Mouse (Mus musculus) kidney, embryonic 16.5 days (tissue): ENCODE measurements around the gene Tln2. TPM values are rescaled to one million over a fixed set of nuclear protein-coding genes. Genes with fewer than 3 reads are reported as not detected.

Experiments used
- ATAC-seq: fragments of 200-750 bp; cut with Nextera tagmentation; 2 replicates; pipeline ENCODE4 v1.8.0; 2017; ENCODE audit warnings: moderate TSS enrichment; ENCODE audit not compliant: low FRiP score, low TSS enrichment
- H3K27ac ChIP-seq: fragments of 300-500 bp; sonication (generic); 2 replicates; pipeline ENCODE4 v1.5.1; 2014; ENCODE audit warnings: low read length
- H3K27me3 ChIP-seq: fragments of 300-500 bp; sonication (generic); 2 replicates; pipeline ENCODE4 v1.6.1; 2014; ENCODE audit warnings: low read length, control low read depth, mixed read lengths; ENCODE audit not compliant: insufficient read depth
- H3K36me3 ChIP-seq: fragments of 300-500 bp; sonication (generic); 2 replicates; pipeline ENCODE4 v1.6.1; 2014; ENCODE audit warnings: low read length, control low read depth, mixed read lengths; ENCODE audit not compliant: insufficient read depth
- H3K4me1 ChIP-seq: fragments of 300-500 bp; sonication (generic); 2 replicates; pipeline ENCODE4 v1.6.1; 2014; ENCODE audit warnings: low read length, control low read depth, mixed read lengths; ENCODE audit not compliant: insufficient read depth
- H3K4me2 ChIP-seq: fragments of 300-500 bp; sonication (generic); replicated peaks from 2 replicates; pipeline ENCODE4 v1.6.1; 2014; ENCODE audit warnings: low read depth, low read length
- H3K4me3 ChIP-seq: fragments of 300-500 bp; sonication (generic); 2 replicates; pipeline ENCODE4 v1.5.1; 2014; ENCODE audit warnings: mild to moderate bottlenecking, low read length
- H3K9ac ChIP-seq: fragments of 300-500 bp; sonication (generic); replicated peaks from 2 replicates; pipeline ENCODE4 v1.6.1; 2014; ENCODE audit warnings: low read length
- H3K9me3 ChIP-seq: fragments of 300-500 bp; sonication (generic); 2 replicates; pipeline ENCODE4 v1.6.1; 2016; ENCODE audit warnings: low read length, control low read depth
- WGBS: fragments of 180-500 bp; shearing (Covaris S2); extraction: QIAGEN DNeasy Blood & Tissue Kit; methylation state at CpG from one replicate; pipeline ENCODE4 v1.1.7; 2014; 5-methylcytosine and 5-hydroxymethylcytosine counted together
- polyA plus RNA-seq: library from polyadenylated mRNA; unstranded; fragments of >200 nt; fragmentation: Nextera tagmentation; extraction: Ambion mirVana; gene quantifications from 2 replicates; pipeline ENCODE4 v1.2.1, GENCODE M21; 2015

Tln2 gene
- polyA plus RNA-seq, 1 experiment from 2014 or later = 19.1 TPM

GRCm38 (mm10) chr9:67486621-67487020 lies 72.9 kb downstream of the Tln2 start:
- Histone ChIP-seq H3K36me3 (no peaks in the 10 kb centered on the region), H3K4me2 (no peak overlapping the region)
- 82% methylated on average over 5 of the region's 5 CpGs for WGBS

GRCm38 (mm10) chr9:67485169-67486072 lies 74.1 kb downstream of the Tln2 start:
- no peak overlapping the region for H3K9ac ChIP-seq
- 0 out of 2 replicates have a peak, but pooled peaks cover 3% of the 10 kb centered on the region for H3K4me1 ChIP-seq
- 64% methylated on average over 15 of the region's 15 CpGs for WGBS
- H3K4me2 ChIP-seq = no peak overlapping the region
- no peaks in the 10 kb centered on the region for H3K36me3 ChIP-seq
- H3K27me3 ChIP-seq = 0 out of 2 replicates have a peak, but pooled peaks cover 3% of the 10 kb centered on the region
- no peak for ATAC-seq
- H3K9me3 ChIP-seq = no peaks in the 10 kb centered on the region
- H3K4me3 ChIP-seq = no peak overlapping the region
- no peak overlapping the region for H3K27ac ChIP-seq

More at GRCm38 (mm10) chr9:67486621-67487020, 72.9 kb downstream of the Tln2 start:
- Histone ChIP-seq H3K9ac (no peak overlapping the region), H3K9me3 (no peaks in the 10 kb centered on the region), H3K4me3 (no peak overlapping the region), H3K27me3 (0 out of 2 replicates have a peak, but pooled peaks cover 3% of the 10 kb centered on the region), H3K4me1 (0 out of 2 replicates have a peak, but pooled peaks cover under 1% of the 10 kb centered on the region), H3K27ac (no peak overlapping the region)
- no peak for ATAC-seq

- no peak overlapping the region for H3K27ac ChIP-seq
- 0 out of 2 replicates have a peak, but pooled peaks cover 3% of the 10 kb centered on the region for H3K4me1 ChIP-seq
- H3K27me3 ChIP-seq = 0 out of 2 replicates have a peak, but pooled peaks cover 3% of the 10 kb centered on the region
- no peaks in the 10 kb centered on the region for H3K9me3 ChIP-seq
- H3K4me3 ChIP-seq = no peak overlapping the region
- no peak overlapping the region for H3K4me2 ChIP-seq
- 77% methylated on average over 1 of the region's 1 CpGs for WGBS
- H3K36me3 ChIP-seq = no peaks in the 10 kb centered on the region
- H3K9ac ChIP-seq = no peak overlapping the region
- ATAC-seq = no peak
Observed at GRCm38 (mm10) chr9:67482277-67482676, 77.2 kb downstream of the Tln2 start.

GRCm38 (mm10) chr9:67481851-67482250 lies 77.7 kb downstream of the Tln2 start:
- Histone ChIP-seq H3K4me2 (no peak overlapping the region), H3K36me3 (no peaks in the 10 kb centered on the region), H3K27ac (no peak overlapping the region), H3K4me1 (0 out of 2 replicates have a peak, but pooled peaks cover 3% of the 10 kb centered on the region), H3K9ac (no peak overlapping the region), H3K4me3 (no peak overlapping the region), H3K27me3 (0 out of 2 replicates have a peak, but pooled peaks cover 3% of the 10 kb centered on the region), H3K9me3 (no peaks in the 10 kb centered on the region)
- no peak for ATAC-seq
- WGBS = 39% methylated on average over 1 of the region's 1 CpGs

GRCm38 (mm10) chr9:67477445-67477844 lies 82.1 kb downstream of the Tln2 start:
- Histone ChIP-seq H3K27ac (no peak overlapping the region), H3K27me3 (no peaks in the 10 kb centered on the region), H3K9ac (no peak overlapping the region), H3K4me1 (0 out of 2 replicates have a peak, but pooled peaks cover 6% of the 10 kb centered on the region), H3K4me2 (no peak overlapping the region), H3K36me3 (no peaks in the 10 kb centered on the region), H3K4me3 (no peak overlapping the region), H3K9me3 (no peaks in the 10 kb centered on the region)
- WGBS = 70% methylated on average over 3 of the region's 3 CpGs
- ATAC-seq = no peak

- Histone ChIP-seq H3K9me3 (no peaks in the 10 kb centered on the region), H3K36me3 (no peaks in the 10 kb centered on the region), H3K27me3 (no peaks in the 10 kb centered on the region), H3K4me3 (no peak overlapping the region), H3K4me1 (0 out of 2 replicates have a peak, but pooled peaks cover 3% of the 10 kb centered on the region), H3K9ac (no peak overlapping the region), H3K27ac (no peak overlapping the region), H3K4me2 (no peak overlapping the region)
- WGBS = 60% methylated on average over 5 of the region's 5 CpGs
- ATAC-seq = no peak
Observed at GRCm38 (mm10) chr9:67476184-67476583, 83.3 kb downstream of the Tln2 start.

- no peaks in the 10 kb centered on the region for H3K9me3 ChIP-seq
- H3K4me3 ChIP-seq = no peak overlapping the region
- no peaks in the 10 kb centered on the region for H3K36me3 ChIP-seq
- H3K9ac ChIP-seq = no peak overlapping the region
- H3K4me2 ChIP-seq = no peak overlapping the region
- no peaks in the 10 kb centered on the region for H3K27me3 ChIP-seq
- no peak overlapping the region for H3K27ac ChIP-seq
- 0 out of 2 replicates have a peak, but pooled peaks cover 5% of the 10 kb centered on the region for H3K4me1 ChIP-seq
- WGBS = 52% methylated on average over 11 of the region's 11 CpGs
- ATAC-seq = no peak
Observed at GRCm38 (mm10) chr9:67463440-67464122, 95.9 kb downstream of the Tln2 start.

GRCm38 (mm10) chr9:67441484-67441883 lies 118.0 kb downstream of the Tln2 start:
- ATAC-seq = no peak
- H3K9ac ChIP-seq = no peak overlapping the region
- H3K27ac ChIP-seq = no peak overlapping the region
- no CpG with 5 or more reads among the region's 2 CpGs for WGBS
- no peak overlapping the region for H3K4me2 ChIP-seq
- no peaks in the 10 kb centered on the region for H3K4me1 ChIP-seq
- no peaks in the 10 kb centered on the region for H3K27me3 ChIP-seq
- no peak overlapping the region for H3K4me3 ChIP-seq
- no peaks in the 10 kb centered on the region for H3K36me3 ChIP-seq
- no peaks in the 10 kb centered on the region for H3K9me3 ChIP-seq

GRCm38 (mm10) chr9:67437511-67437910 lies 122.0 kb downstream of the Tln2 start:
- no peaks in the 10 kb centered on the region for H3K36me3 ChIP-seq
- H3K27ac ChIP-seq = no peak overlapping the region
- no peak overlapping the region for H3K4me2 ChIP-seq
- WGBS = 92% methylated on average over 1 of the region's 1 CpGs
- no peaks in the 10 kb centered on the region for H3K9me3 ChIP-seq
- no peak overlapping the region for H3K4me3 ChIP-seq
- H3K9ac ChIP-seq = no peak overlapping the region
- peaks cover 12% of the 10 kb centered on the region for H3K4me1 ChIP-seq
- H3K27me3 ChIP-seq = no peaks in the 10 kb centered on the region
- no peak for ATAC-seq
